Mouse (Mus musculus) CH12.LX (cell line): Measurements from ENCODE around the gene Cbfb. TPM values are rescaled to one million over a fixed set of nuclear protein-coding genes. Genes with fewer than 3 reads are reported as not detected.

Experiments
- DNase-seq: peaks from one replicate; pipeline ENCODE4 v3.0.0-alpha.2; 2013; ENCODE audit errors: extremely low read depth
- H3K27ac ChIP-seq: 2 replicates; pipeline ENCODE4 v1.5.1; 2012; ENCODE audit warnings: low read depth, mild to moderate bottlenecking, control low read depth, moderate library complexity; ENCODE audit not compliant: insufficient read depth
- H3K27me3 ChIP-seq: replicated peaks from 2 replicates; pipeline ENCODE3; 2012; ENCODE audit warnings: inconsistent platforms
- H3K36me3 ChIP-seq, 2 experiments: replicated peaks in 1 of 2; 2 replicates each; pipeline versions ENCODE3 to v1.6.1; 2012; ENCODE audit warnings: inconsistent platforms in 1 of 2, low read length in 1 of 2, mild to moderate bottlenecking in 1 of 2, mixed read lengths in 1 of 2, moderate library complexity in 1 of 2; ENCODE audit not compliant: control insufficient read depth in 1 of 2, insufficient read depth in 1 of 2
- H3K4me1 ChIP-seq, 2 experiments: 2 replicates each; pipeline ENCODE4 v1.6.1; 2012; ENCODE audit warnings: inconsistent platforms in 1 of 2, moderate library complexity in 1 of 2; ENCODE audit not compliant: insufficient read depth in 2 of 2, control insufficient read depth in 1 of 2
- H3K4me2 ChIP-seq: 2 replicates; pipeline ENCODE4 v1.6.1; 2012; ENCODE audit warnings: low read depth, mild to moderate bottlenecking, control low read depth; ENCODE audit not compliant: poor library complexity, insufficient read depth, severe bottlenecking
- H3K4me3 ChIP-seq, 3 experiments: fragments of 150-350 bp in 1 of 3; sonication (generic) in 1 of 3; replicated peaks in 1 of 3; 2 replicates each; pipeline versions ENCODE3 to v1.5.1; 2011 to 2012; ENCODE audit warnings: low read depth in 2 of 3, low read length in 2 of 3, mild to moderate bottlenecking in 2 of 3, moderate library complexity in 2 of 3, control low read depth in 1 of 3, improper control_type of control experiment in 1 of 3, inconsistent platforms in 1 of 3, mixed read lengths in 1 of 3; ENCODE audit not compliant: poor library complexity in 1 of 3
- H3K79me2 ChIP-seq: replicated peaks from 2 replicates; pipeline ENCODE4 v1.6.1; 2012; ENCODE audit warnings: mild to moderate bottlenecking, moderate library complexity; ENCODE audit not compliant: control insufficient read depth, poor library complexity, insufficient read depth, severe bottlenecking; ENCODE audit errors: extremely low read depth
- H3K9ac ChIP-seq: 2 replicates; pipeline ENCODE4 v1.6.1; 2012; ENCODE audit warnings: low read depth, mild to moderate bottlenecking, control low read depth, moderate library complexity; ENCODE audit not compliant: insufficient read depth
- H3K9me3 ChIP-seq: replicated peaks from 2 replicates; pipeline ENCODE3; 2012; ENCODE audit warnings: low read length, inconsistent platforms, mixed read lengths
- BHLHE40 ChIP-seq: IDR thresholded peaks from 2 replicates; pipeline ENCODE4 v1.6.1; 2011; ENCODE audit warnings: mild to moderate bottlenecking, low read depth, low read length, improper control_type of control experiment
- CHD1 ChIP-seq: IDR thresholded peaks from 2 replicates; pipeline ENCODE4 v1.6.1; 2012; ENCODE audit warnings: low read depth, low read length, improper control_type of control experiment, inconsistent platforms
- E2F4 ChIP-seq: IDR thresholded peaks from 2 replicates; pipeline ENCODE4 v1.6.1; 2011; ENCODE audit warnings: low read depth, low read length, improper control_type of control experiment; ENCODE audit not compliant: insufficient replicate concordance
- ELF1 ChIP-seq: IDR thresholded peaks from 2 replicates; pipeline ENCODE4 v1.6.1; 2014; ENCODE audit warnings: low read depth, mild to moderate bottlenecking, inconsistent platforms, low read length, improper control_type of control experiment
- GABPA ChIP-seq: IDR thresholded peaks from 2 replicates; pipeline ENCODE4 v1.6.1; 2012; ENCODE audit warnings: low read depth, low read length, improper control_type of control experiment, inconsistent platforms; ENCODE audit not compliant: insufficient replicate concordance
- JUND ChIP-seq: conservative IDR thresholded peaks from 2 replicates; pipeline ENCODE4 v1.6.1; 2011; ENCODE audit warnings: low read depth, low read length, improper control_type of control experiment
- KAT2A ChIP-seq: IDR thresholded peaks from 2 replicates; pipeline ENCODE4 v1.6.1; 2012; ENCODE audit warnings: low read length, improper control_type of control experiment, inconsistent platforms; ENCODE audit not compliant: insufficient replicate concordance
- MAFK ChIP-seq: IDR thresholded peaks from 2 replicates; pipeline ENCODE4 v1.6.1; 2011; ENCODE audit warnings: low read length, improper control_type of control experiment; ENCODE audit not compliant: insufficient replicate concordance
- MEF2A ChIP-seq: IDR thresholded peaks from 2 replicates; pipeline ENCODE4 v1.6.1; 2014; ENCODE audit warnings: low read depth, mild to moderate bottlenecking, inconsistent platforms, low read length, improper control_type of control experiment, borderline replicate concordance
- MXI1 ChIP-seq: IDR thresholded peaks from 2 replicates; pipeline ENCODE4 v1.6.1; 2011; ENCODE audit warnings: mild to moderate bottlenecking, low read depth, low read length, improper control_type of control experiment
- POLR2A ChIP-seq: IDR thresholded peaks from 2 replicates; pipeline ENCODE4 v1.6.1; 2011; ENCODE audit warnings: low read depth, mild to moderate bottlenecking, improper control_type of control experiment, low read length
- POLR2AphosphoS2 ChIP-seq: IDR thresholded peaks from 2 replicates; pipeline ENCODE4 v1.6.1; 2011; ENCODE audit warnings: low read depth, low read length, improper control_type of control experiment
- RCOR1 ChIP-seq: conservative IDR thresholded peaks from 2 replicates; pipeline ENCODE4 v1.6.1; 2012; ENCODE audit warnings: low read depth, mild to moderate bottlenecking, inconsistent platforms, low read length, improper control_type of control experiment
- TBP ChIP-seq: conservative IDR thresholded peaks from 2 replicates; pipeline ENCODE4 v1.6.1; 2011; ENCODE audit warnings: low read depth, low read length, improper control_type of control experiment
- UBTF ChIP-seq: IDR thresholded peaks from 2 replicates; pipeline ENCODE4 v1.6.1; 2012; ENCODE audit warnings: low read depth, mild to moderate bottlenecking, inconsistent platforms, low read length, improper control_type of control experiment, moderate library complexity
- ZMIZ1 ChIP-seq: IDR thresholded peaks from 2 replicates; pipeline ENCODE4 v1.6.1; 2012; ENCODE audit warnings: low read depth, mild to moderate bottlenecking, inconsistent platforms, low read length, improper control_type of control experiment
- ZNF384 ChIP-seq: IDR thresholded peaks from 2 replicates; pipeline ENCODE4 v1.6.1; 2012; ENCODE audit warnings: low read depth, low read length, improper control_type of control experiment, inconsistent platforms
- dilution Hi-C: fragments of 300-500 bp; cut with MboI; formaldehyde crosslinking; loops from 2 replicates; pipeline ENCODE4 v1.14.3; 2020; ENCODE audit warnings: low sequenced_read_pairs; ENCODE audit not compliant: extremely low pct_unique_long_range_greater_than_20kb, extremely low pct_ligation_motif_present
- in situ Hi-C: fragments of 300-500 bp; cut with MboI; formaldehyde crosslinking; loops from 3 replicates; pipeline ENCODE4 v1.14.3; 2019; ENCODE audit warnings: low sequenced_read_pairs, low pct_ligation_motif_present, low pct_unique_long_range_greater_than_20kb, mixed read lengths
- polyA plus RNA-seq: library from polyadenylated mRNA; unstranded; fragments of >175 nt; gene quantifications from 2 replicates; pipeline ENCODE4 v1.2.1, GENCODE M21; 2012; ENCODE audit warnings: low read depth; ENCODE audit not compliant: insufficient read length
- total RNA-seq, 2 experiments: library from RNA; depleted of rRNA; stranded (reverse); fragments of 300-350 nt in 1 of 2; fragments of >200 nt in 1 of 2; gene quantifications; 2 replicates each; pipeline ENCODE4 v1.2.3; 2012 to 2014

The Cbfb gene
- total and polyA plus RNA-seq, 3 experiments = 49.7 to 170 (median 97.7) TPM

GRCm38 (mm10) chr8:105129864-105130263 is 40.6 kb upstream of the Cbfb start:
- in situ Hi-C loops = loop anchor here (10.0 kb wide), 1 partner anchor 155 kb away; the partner anchor contains the start of gene 4931428F04Rik
- no peak for TF ChIP-seq UBTF
- no peak for TF ChIP-seq ZNF384
- TF ChIP-seq POLR2AphosphoS2 = no peak
- no peak for TF ChIP-seq MXI1
- TF ChIP-seq POLR2A = no peak
- no peak for TF ChIP-seq E2F4
- TF ChIP-seq BHLHE40 = no peak
- TF ChIP-seq KAT2A = no peak
- TF ChIP-seq MEF2A = no peak
- TF ChIP-seq MAFK = no peak
- no peak for TF ChIP-seq GABPA
- TF ChIP-seq ELF1 = no peak
- TF ChIP-seq, all 38 proteins: peak for 0
- Histone ChIP-seq H3K36me3 (no peaks in the 10 kb centered on the region), H3K9me3 (no peaks in the 10 kb centered on the region), H3K4me3 (no peak overlapping the region), H3K4me2 (no peak overlapping the region), H3K9ac (no peak overlapping the region), H3K27ac (no peak overlapping the region), H3K27me3 (peaks cover 4% of the 10 kb centered on the region), H3K4me1 (peaks cover 4 to 11% of the 10 kb centered on the region in 2 experiments), H3K79me2 (no peaks in the 10 kb centered on the region)
- DNase-seq = no peak
- dilution Hi-C loops = no loop called here

GRCm38 (mm10) chr8:105131509-105131908 is 39.0 kb upstream of the Cbfb start, which contains the start of gene Ces4a:
TSS of gene Ces4a (plus strand) at chr8:105131800.
- no peak for DNase-seq
- H3K4me2 ChIP-seq = no peak within 1 kb of the TSS
- TF ChIP-seq RCOR1 = no peak
- TF ChIP-seq CHD1 = no peak
- no peak for TF ChIP-seq ZMIZ1
- TF ChIP-seq JUND = no peak
- no peak for TF ChIP-seq TBP
- TF ChIP-seq, all 38 proteins: peak for 0
- peaks cover 4% of the 10 kb centered on the region for H3K27me3 ChIP-seq
- H3K9ac ChIP-seq = no peak within 1 kb of the TSS
- H3K9me3 ChIP-seq = no peaks in the 10 kb centered on the region
- H3K36me3 ChIP-seq = no peaks in the 10 kb centered on the region
- dilution Hi-C loops (no loop called here), in situ Hi-C loops (no loop called here)
- peaks cover 4 to 11% of the 10 kb centered on the region in 2 experiments for H3K4me1 ChIP-seq
- no peak within 1 kb of the TSS for H3K4me3 ChIP-seq
- no peaks in the 10 kb centered on the region for H3K79me2 ChIP-seq
- H3K27ac ChIP-seq = no peak within 1 kb of the TSS
